Mouse (Mus musculus): Measurements from ENCODE around the gene Tekt4. TPM values are rescaled to one million over a fixed set of nuclear protein-coding genes. Genes with fewer than 3 reads are reported as not detected.

Gene Tekt4
- total and polyA plus RNA-seq, 2 experiments from 2014 or later: 0.23 TPM; not detected in 1

GRCm38 (mm10) chr17:25425996-25426395 lies 28.4 kb upstream of the Tekt4 start:
- H3K9ac ChIP-seq (replicated peaks; ENCODE audit: low read depth, low read length): no peak overlapping the region
- TF ChIP-seq CTCF (IDR thresholded peaks at IDR 0.05; ENCODE audit: low read depth) (no peak), EP300 (IDR thresholded peaks at IDR 0.05; ENCODE audit: low read depth) (no peak)
- H3K9me3 ChIP-seq (replicated peaks; ENCODE audit: control insufficient read depth, low read length): no peaks in the 10 kb centered on the region
- no peaks in the 10 kb centered on the region for H3K27me3 ChIP-seq (ENCODE audit: control insufficient read depth, insufficient read depth, low read length)
- H3K4me2 ChIP-seq (ENCODE audit: low read depth, low read length): no peak overlapping the region
- H3K4me3 ChIP-seq (ENCODE audit: low read depth, low read length): no peak overlapping the region
- no peaks in the 10 kb centered on the region for H3K36me3 ChIP-seq (replicated peaks; ENCODE audit: control insufficient read depth, insufficient read depth, low read length)
- peaks cover 35% of the 10 kb centered on the region for H3K4me1 ChIP-seq (ENCODE audit: control insufficient read depth, insufficient read depth)
- no peak for DNase-seq (ENCODE audit: low spot score)
- no peak overlapping the region for H3K27ac ChIP-seq (ENCODE audit: low read depth)
- no peak for ATAC-seq (ENCODE audit: insufficient read depth, low read depth)
- 70% methylated on average over 2 of the region's 2 CpGs for WGBS

- H3K4me1 ChIP-seq (ENCODE audit: control insufficient read depth, insufficient read depth): peaks cover 46% of the 10 kb centered on the region
- no peak overlapping the region; the same call in 1 of the 2 replicates for H3K4me2 ChIP-seq (ENCODE audit: low read depth, low read length)
- no peaks in the 10 kb centered on the region for H3K36me3 ChIP-seq (replicated peaks; ENCODE audit: control insufficient read depth, insufficient read depth, low read length)
These were observed 27.0 kb upstream of the Tekt4 start for GRCm38 (mm10) chr17:25427441-25427840.

DNA sequence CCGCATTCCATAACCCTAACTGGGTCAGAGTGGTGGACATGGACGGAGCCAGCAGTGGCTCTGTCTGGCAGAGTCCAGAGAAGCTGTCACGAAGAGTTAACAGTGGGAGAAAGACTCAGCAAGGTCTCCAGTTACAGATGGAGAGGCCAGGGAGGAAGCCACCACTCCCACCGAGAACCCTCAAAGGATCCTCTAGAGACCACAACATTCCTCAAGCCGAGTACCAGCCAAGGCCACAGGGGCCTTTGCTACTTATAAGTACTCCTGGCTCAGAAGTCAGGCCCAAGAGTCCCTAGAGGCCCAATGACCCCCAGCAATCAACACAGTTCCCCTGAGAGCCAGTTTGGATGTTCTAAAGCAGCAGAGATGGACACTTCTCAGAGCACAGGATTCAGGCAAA lies 25.2 kb upstream of the Tekt4 start:
- Histone ChIP-seq H3K4me2 (ENCODE audit: low read depth, low read length) (no peak overlapping the region), H3K4me1 (ENCODE audit: control insufficient read depth, insufficient read depth) (peaks cover 52% of the 10 kb centered on the region), H3K27ac (ENCODE audit: low read depth) (no peak overlapping the region), H3K36me3 (replicated peaks; ENCODE audit: control insufficient read depth, insufficient read depth, low read length) (no peaks in the 10 kb centered on the region), H3K9me3 (replicated peaks; ENCODE audit: control insufficient read depth, low read length) (no peaks in the 10 kb centered on the region), H3K4me3 (ENCODE audit: low read depth, low read length) (no peak overlapping the region), H3K9ac (replicated peaks; ENCODE audit: low read depth, low read length) (no peak overlapping the region), H3K27me3 (ENCODE audit: control insufficient read depth, insufficient read depth, low read length) (peaks cover 16% of the 10 kb centered on the region; the same call in 1 of the 2 replicates)
- no peak for ATAC-seq (ENCODE audit: insufficient read depth, low read depth)
- TF ChIP-seq EP300 (IDR thresholded peaks at IDR 0.05; ENCODE audit: low read depth): no peak
- no peak for TF ChIP-seq CTCF (IDR thresholded peaks at IDR 0.05; ENCODE audit: low read depth)
- DNase-seq (ENCODE audit: low spot score): no peak
- WGBS: 54% methylated on average over 5 of the region's 5 CpGs

More at GRCm38 (mm10) chr17:25427441-25427840, 27.0 kb upstream of the Tekt4 start:
- DNase-seq (ENCODE audit: low spot score) (peak; percentile 71), ATAC-seq (ENCODE audit: insufficient read depth, low read depth) (peak; percentile 61)
- Histone ChIP-seq H3K27me3 (ENCODE audit: control insufficient read depth, insufficient read depth, low read length) (no peaks in the 10 kb centered on the region), H3K9me3 (replicated peaks; ENCODE audit: control insufficient read depth, low read length) (no peaks in the 10 kb centered on the region), H3K27ac (ENCODE audit: low read depth) (peak overlapping the region; percentile 39), H3K4me3 (ENCODE audit: low read depth, low read length) (no peak overlapping the region), H3K9ac (replicated peaks; ENCODE audit: low read depth, low read length) (no peak overlapping the region; the same call in 1 of the 2 replicates)
- TF ChIP-seq CTCF (IDR thresholded peaks at IDR 0.05; ENCODE audit: low read depth) (no peak), EP300 (IDR thresholded peaks at IDR 0.05; ENCODE audit: low read depth) (no peak)
- WGBS: 9% methylated on average over 10 of the region's 10 CpGs

DNA sequence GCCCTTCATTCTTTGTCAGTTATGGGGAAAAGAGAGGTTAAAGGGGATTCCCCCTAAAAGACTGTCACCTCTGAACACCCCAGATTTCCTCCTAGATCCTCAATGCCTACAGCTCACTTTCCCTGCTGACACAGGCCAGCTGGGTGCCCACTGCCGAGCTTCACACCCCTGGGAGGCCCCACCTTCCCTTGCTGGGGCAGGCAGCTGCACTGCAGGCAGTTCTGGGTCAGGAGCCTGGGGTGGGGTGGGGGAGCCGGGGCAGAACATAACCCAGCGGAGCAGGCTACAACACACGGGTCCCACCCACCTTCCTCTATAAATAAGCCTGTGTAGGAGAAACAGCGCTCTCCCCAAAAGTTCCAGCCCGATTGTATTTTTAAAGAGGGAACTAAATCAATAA lies 24.5 kb upstream of the Tekt4 start:
- Histone ChIP-seq H3K9ac (replicated peaks; ENCODE audit: low read depth, low read length) (no peak overlapping the region), H3K4me1 (ENCODE audit: control insufficient read depth, insufficient read depth) (peaks cover 49% of the 10 kb centered on the region), H3K4me3 (ENCODE audit: low read depth, low read length) (no peak overlapping the region), H3K27me3 (ENCODE audit: control insufficient read depth, insufficient read depth, low read length) (peaks cover 16% of the 10 kb centered on the region; the same call in 1 of the 2 replicates), H3K4me2 (ENCODE audit: low read depth, low read length) (no peak overlapping the region), H3K9me3 (replicated peaks; ENCODE audit: control insufficient read depth, low read length) (no peaks in the 10 kb centered on the region), H3K27ac (ENCODE audit: low read depth) (peak overlapping the region; percentile 52; the same call in 1 of the 2 replicates), H3K36me3 (replicated peaks; ENCODE audit: control insufficient read depth, insufficient read depth, low read length) (no peaks in the 10 kb centered on the region)
- no peak for TF ChIP-seq EP300 (IDR thresholded peaks at IDR 0.05; ENCODE audit: low read depth)
- no peak for TF ChIP-seq CTCF (IDR thresholded peaks at IDR 0.05; ENCODE audit: low read depth)
- ATAC-seq (ENCODE audit: insufficient read depth, low read depth): no peak
- WGBS: 21% methylated on average over 6 of the region's 6 CpGs
- no peak for DNase-seq (ENCODE audit: low spot score)

- no peak overlapping the region for H3K27ac ChIP-seq (ENCODE audit: low read depth)
- H3K4me3 ChIP-seq (ENCODE audit: low read depth, low read length): no peak overlapping the region
- DNase-seq (ENCODE audit: low spot score): no peak
These were observed 23.9 kb upstream of the Tekt4 start for GRCm38 (mm10) chr17:25430534-25430933.

More at GRCm38 (mm10) chr17:25430534-25430933, 23.9 kb upstream of the Tekt4 start:
- WGBS: 23% methylated on average over 8 of the region's 8 CpGs
- Histone ChIP-seq H3K27me3 (ENCODE audit: control insufficient read depth, insufficient read depth, low read length) (peaks cover 18% of the 10 kb centered on the region; the same call in 1 of the 2 replicates), H3K36me3 (replicated peaks; ENCODE audit: control insufficient read depth, insufficient read depth, low read length) (no peaks in the 10 kb centered on the region), H3K9me3 (replicated peaks; ENCODE audit: control insufficient read depth, low read length) (no peaks in the 10 kb centered on the region), H3K4me1 (ENCODE audit: control insufficient read depth, insufficient read depth) (peaks cover 49% of the 10 kb centered on the region), H3K4me2 (ENCODE audit: low read depth, low read length) (no peak overlapping the region), H3K9ac (replicated peaks; ENCODE audit: low read depth, low read length) (no peak overlapping the region)
- ATAC-seq (ENCODE audit: insufficient read depth, low read depth): no peak
- TF ChIP-seq EP300 (IDR thresholded peaks at IDR 0.05; ENCODE audit: low read depth): no peak
